Mouse (Mus musculus): ENCODE data around the gene Olfr48.

Olfr48 gene

GRCm38 (mm10) chr2:89848105-89848504 lies at the start of gene Olfr48:
TSS of gene Olfr48 (minus strand) at chr2:89848205.
- DNase-seq (ENCODE audit: low read depth in 2 of 2, low spot score in 2 of 2), result no peak

DNA sequence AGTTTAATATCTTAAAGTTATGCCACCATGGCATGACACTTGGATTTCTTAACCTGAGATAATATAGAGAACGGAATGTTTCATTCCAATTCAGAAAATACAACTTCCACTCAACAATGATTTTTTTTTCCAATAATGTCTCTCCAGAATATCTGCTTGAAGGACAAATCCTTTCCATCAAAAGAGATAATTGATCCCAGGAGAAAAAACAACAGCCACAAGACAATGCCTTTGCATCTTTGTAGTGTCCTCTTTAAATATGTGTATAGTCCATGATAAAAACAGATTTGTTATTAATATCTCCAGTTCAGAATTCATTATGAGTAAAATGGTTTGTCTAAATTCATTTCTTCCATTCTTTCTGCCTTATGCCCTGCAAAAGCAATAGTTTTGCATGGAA lies 30.1 kb upstream of the Olfr48 start, which contains the start of gene Olfr1257:
TSS of gene Olfr1257 (plus strand) at position 301 of the 400 bp plus-strand sequence.
- DNase-seq (ENCODE audit: low read depth in 2 of 2, low spot score in 2 of 2), result no peak

GRCm38 (mm10) chr2:89849230-89849629 lies 1.2 kb upstream of the Olfr48 start:
- no peak for DNase-seq (ENCODE audit: low read depth in 2 of 2, low spot score in 2 of 2)

DNA sequence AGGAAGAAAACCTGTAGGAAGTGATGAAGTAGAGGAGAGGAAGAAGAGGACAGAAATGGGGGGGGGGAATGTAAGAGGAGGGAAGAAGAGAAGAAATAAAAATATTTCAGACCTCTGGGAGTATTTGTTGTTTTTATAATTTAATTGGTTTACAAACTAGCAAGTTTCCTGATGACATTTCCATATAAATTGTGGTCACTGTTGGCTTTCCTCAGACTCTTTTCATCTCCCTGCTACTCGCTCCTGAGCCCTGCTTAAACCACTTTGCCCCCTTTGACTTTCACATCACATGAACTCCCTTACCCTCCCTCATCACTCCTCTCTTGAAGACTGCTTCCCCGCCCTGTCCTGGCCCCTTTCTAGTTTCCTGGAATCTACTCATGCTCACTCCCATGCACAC lies 6.5 kb downstream of the Olfr48 start, which contains the start of gene Olfr1256:
TSS of gene Olfr1256 (minus strand) at position 101 of the 400 bp plus-strand sequence.
- no peak for DNase-seq (ENCODE audit: low read depth in 2 of 2, low spot score in 2 of 2)

- DNase-seq (ENCODE audit: low read depth in 2 of 2, low spot score in 2 of 2), result no peak
These were observed 27.8 kb downstream of the Olfr48 start for GRCm38 (mm10) chr2:89820216-89820615.

DNA sequence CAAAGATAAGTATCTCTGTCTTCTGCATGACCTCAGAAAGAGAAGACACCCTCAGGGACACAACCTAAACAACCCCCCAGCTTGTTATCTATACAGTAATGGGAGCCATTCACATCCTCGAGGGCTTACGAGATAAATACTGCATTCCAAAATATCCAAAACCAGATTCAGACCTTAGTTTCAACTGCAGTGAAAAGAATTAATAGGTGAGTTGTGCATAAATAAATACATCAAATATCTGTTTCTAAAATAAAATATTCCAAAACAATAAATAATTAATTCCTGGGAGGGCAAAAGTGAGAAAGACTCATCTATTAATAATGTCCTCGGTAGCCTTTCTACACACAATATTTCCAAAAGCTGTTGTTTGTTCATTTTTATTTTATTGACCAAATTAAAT lies 36.3 kb downstream of the Olfr48 start, which contains the start of gene Olfr1255:
TSS of gene Olfr1255 (plus strand) at position 301 of the 400 bp plus-strand sequence.
- DNase-seq (ENCODE audit: low read depth in 2 of 2, low spot score in 2 of 2), result no peak

DNA sequence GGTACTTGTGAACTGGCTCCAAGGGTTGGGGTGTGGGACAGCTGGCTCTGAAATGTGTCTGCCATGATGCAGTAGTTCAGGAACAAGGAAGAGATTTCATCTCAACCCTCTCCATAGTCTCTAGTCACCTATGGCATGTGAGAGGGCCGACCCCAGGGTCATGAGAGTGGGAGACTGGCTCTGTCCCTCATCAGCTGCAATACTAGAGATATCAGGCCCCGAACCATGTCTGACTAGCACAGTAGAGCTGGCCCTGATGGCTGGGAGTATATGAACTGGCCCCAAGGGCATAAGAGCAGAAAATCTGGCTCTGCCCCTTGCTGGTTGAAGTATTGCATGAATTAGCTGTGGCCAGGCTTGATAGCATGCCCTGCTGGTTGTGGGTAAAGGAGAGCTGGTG lies 37.3 kb downstream of the Olfr48 start:
- DNase-seq (ENCODE audit: low read depth in 2 of 2, low spot score in 2 of 2), result no peak

DNA sequence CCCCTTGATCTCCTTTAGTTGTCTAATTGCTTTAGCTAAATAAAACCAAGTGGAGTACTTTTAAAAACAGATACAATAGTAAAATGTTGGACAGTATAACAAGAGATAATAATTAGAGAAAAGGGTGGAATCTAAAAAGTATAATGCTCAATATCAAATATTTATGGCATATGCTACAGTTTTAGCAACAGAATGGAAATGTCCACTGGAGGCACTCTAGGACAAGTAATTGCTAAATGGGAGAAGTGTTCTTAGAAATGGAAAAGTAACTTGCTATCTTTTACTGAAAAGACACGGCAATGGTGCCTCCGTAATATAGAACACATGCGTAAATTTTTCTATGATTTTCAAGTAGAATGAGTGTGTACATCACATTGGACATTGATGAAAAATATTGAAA lies 48.4 kb downstream of the Olfr48 start:
- DNase-seq (ENCODE audit: low read depth in 2 of 2, low spot score in 2 of 2), result no peak

GRCm38 (mm10) chr2:89793519-89793918 lies 54.5 kb downstream of the Olfr48 start, which contains the start of gene Olfr1254:
TSS of gene Olfr1254 (minus strand) at chr2:89793619.
- no peak for DNase-seq (ENCODE audit: low read depth in 2 of 2, low spot score in 2 of 2)
